Mouse (Mus musculus) ES-E14 (cell line): Measurements from ENCODE around the gene Bicdl2.

ENCODE experiments used
- MAFK ChIP-seq: IDR thresholded peaks from 2 replicates; pipeline ENCODE4 v1.6.1; 2014; ENCODE audit warnings: mild to moderate bottlenecking, low read depth, low read length, inconsistent platforms; ENCODE audit not compliant: insufficient read depth
- ZC3H11A ChIP-seq: IDR thresholded peaks from 2 replicates; pipeline ENCODE4 v1.6.1; 2012; ENCODE audit warnings: low read depth, mild to moderate bottlenecking, inconsistent platforms, low read length, borderline replicate concordance
- ZNF384 ChIP-seq: IDR thresholded peaks from 2 replicates; pipeline ENCODE4 v1.6.1; 2012; ENCODE audit warnings: low read depth, low read length, inconsistent platforms

GRCm38 (mm10) chr17:23645894-23646293 lies 14.4 kb upstream of the Bicdl2 start:
- TF ChIP-seq ZNF384, result no peak
- no peak for TF ChIP-seq MAFK
- TF ChIP-seq ZC3H11A, result no peak
